Mouse (Mus musculus) limb, embryonic 14.5 days (tissue): ENCODE results near the gene Sipa1l1. TPM values are rescaled to one million over a fixed set of nuclear protein-coding genes. Genes with fewer than 3 reads are reported as not detected.
"Not testable (repeated sequence)": the region's sequence is repeated elsewhere in the genome, so short reads cannot be mapped to it uniquely, and the experiment has no call there.

Source experiments
- ATAC-seq: fragments of 200-750 bp; cut with Nextera tagmentation; 2 replicates; pipeline ENCODE4 v1.8.0; 2017; ENCODE audit warnings: low read depth, moderate number of reproducible peaks, moderate TSS enrichment; ENCODE audit not compliant: low FRiP score
- DNase-seq: peaks from one replicate; pipeline ENCODE4 v3.0.0-alpha.2; 2015; ENCODE audit warnings: low spot score
- H3K27ac ChIP-seq: fragments of 300-500 bp; sonication (generic); replicated peaks from 2 replicates; pipeline ENCODE4 v1.5.1; 2014; ENCODE audit warnings: low read depth, mild to moderate bottlenecking, low read length, moderate library complexity, mixed read lengths
- H3K27me3 ChIP-seq: fragments of 300-500 bp; sonication (generic); 2 replicates; pipeline ENCODE4 v1.6.1; 2014; ENCODE audit warnings: low read length, mixed read lengths; ENCODE audit not compliant: control insufficient read depth, insufficient read depth
- H3K36me3 ChIP-seq: fragments of 300-500 bp; sonication (generic); 2 replicates; pipeline ENCODE4 v1.6.1; 2014; ENCODE audit warnings: mild to moderate bottlenecking, low read length, moderate library complexity, mixed read lengths; ENCODE audit not compliant: control insufficient read depth, insufficient read depth
- H3K4me1 ChIP-seq: fragments of 300-500 bp; sonication (generic); 2 replicates; pipeline ENCODE4 v1.6.1; 2014; ENCODE audit warnings: antibody characterized with exemption, low read length, mixed read lengths; ENCODE audit not compliant: control insufficient read depth, insufficient read depth
- H3K4me2 ChIP-seq: fragments of 300-500 bp; sonication (generic); replicated peaks from 2 replicates; pipeline ENCODE4 v1.6.1; 2014; ENCODE audit warnings: low read depth, mild to moderate bottlenecking, low read length, moderate library complexity; ENCODE audit not compliant: severe bottlenecking
- H3K4me3 ChIP-seq: fragments of 300-500 bp; sonication (generic); replicated peaks from 2 replicates; pipeline ENCODE4 v1.5.1; 2014; ENCODE audit warnings: low read length
- H3K9ac ChIP-seq: fragments of 300-500 bp; sonication (generic); 2 replicates; pipeline ENCODE4 v1.6.1; 2014; ENCODE audit warnings: mild to moderate bottlenecking, low read depth, low read length, moderate library complexity; ENCODE audit not compliant: severe bottlenecking
- H3K9me3 ChIP-seq: fragments of 300-500 bp; sonication (generic); 2 replicates; pipeline ENCODE4 v1.6.1; 2016; ENCODE audit warnings: low read length; ENCODE audit not compliant: control insufficient read depth
- POLR2A ChIP-seq: fragments of 200-500 bp; IDR thresholded peaks from 2 replicates; pipeline ENCODE4 v1.8.0; 2012; ENCODE audit warnings: inconsistent platforms, mild to moderate bottlenecking, moderate library complexity, borderline replicate concordance; ENCODE audit not compliant: insufficient read depth, insufficient read length; ENCODE audit errors: extremely low read depth
- WGBS: fragments of 180-500 bp; shearing (Covaris S2); extraction: QIAGEN DNeasy Blood & Tissue Kit; methylation state at CpG from one replicate; pipeline ENCODE4 v1.1.7; 2014; 5-methylcytosine and 5-hydroxymethylcytosine counted together
- polyA plus RNA-seq, 2 experiments: library from polyadenylated mRNA; depleted of rRNA in 1 of 2; stranded (reverse) in 1 of 2; unstranded in 1 of 2; fragments of >200 nt; fragmentation: Nextera tagmentation in 1 of 2; extraction: Ambion mirVana in 1 of 2; gene quantifications; 2 replicates each; pipeline versions ENCODE4 v1.2.1 to v1.2.3; 2012 to 2014

Gene Sipa1l1
- polyA plus RNA-seq, 2 experiments = 29.5 to 31.0 TPM

- Histone ChIP-seq H3K4me1 (0 out of 2 replicates have a peak, but pooled peaks cover 2% of the 10 kb centered on the region), H3K9ac (no peak overlapping the region), H3K4me2 (no peak overlapping the region), H3K27ac (no peak overlapping the region), H3K4me3 (no peak overlapping the region), H3K9me3 (no peaks in the 10 kb centered on the region), H3K36me3 (no peaks in the 10 kb centered on the region), H3K27me3 (no peaks in the 10 kb centered on the region)
- DNase-seq (no peak), ATAC-seq (no peak)
- TF ChIP-seq POLR2A = no peak
- WGBS = 53% methylated on average over 2 of the region's 2 CpGs
Observed at GRCm38 (mm10) chr12:82485466-82485865, 316.3 kb downstream of the Sipa1l1 start.

GRCm38 (mm10) chr12:82486829-82487560 is 317.9 kb downstream of the Sipa1l1 start:
- Histone ChIP-seq H3K9ac (no peak overlapping the region), H3K36me3 (no peaks in the 10 kb centered on the region), H3K4me3 (no peak overlapping the region), H3K27ac (no peak overlapping the region), H3K4me2 (no peak overlapping the region), H3K27me3 (no peaks in the 10 kb centered on the region), H3K9me3 (no peaks in the 10 kb centered on the region), H3K4me1 (0 out of 2 replicates have a peak, but pooled peaks cover 2% of the 10 kb centered on the region)
- ATAC-seq = peak; percentile 53; the same call in 1 of the 2 replicates
- WGBS = 38% methylated on average over 6 of the region's 6 CpGs
- no peak for TF ChIP-seq POLR2A
- peak; percentile 36 for DNase-seq

GRCm38 (mm10) chr12:82489093-82489492 is 320.0 kb downstream of the Sipa1l1 start:
- Histone ChIP-seq H3K27me3 (no peaks in the 10 kb centered on the region), H3K36me3 (no peaks in the 10 kb centered on the region), H3K4me2 (no peak overlapping the region), H3K4me1 (0 out of 2 replicates have a peak, but pooled peaks cover 2% of the 10 kb centered on the region), H3K27ac (no peak overlapping the region), H3K9ac (no peak overlapping the region), H3K9me3 (no peaks in the 10 kb centered on the region), H3K4me3 (no peak overlapping the region)
- WGBS = 65% methylated on average over 4 of the region's 4 CpGs
- ATAC-seq = no peak
- no peak for DNase-seq
- TF ChIP-seq POLR2A = no peak

- H3K27me3 ChIP-seq = no peaks in the 10 kb centered on the region
- no peak for DNase-seq
- 78% methylated on average over 7 of the region's 7 CpGs for WGBS
- H3K9ac ChIP-seq = no peak overlapping the region
- 0 out of 2 replicates have a peak, but pooled peaks cover 2% of the 10 kb centered on the region for H3K4me1 ChIP-seq
- no peak overlapping the region for H3K4me3 ChIP-seq
- H3K27ac ChIP-seq = no peak overlapping the region
- H3K36me3 ChIP-seq = no peaks in the 10 kb centered on the region
- no peak overlapping the region for H3K4me2 ChIP-seq
- no peak for TF ChIP-seq POLR2A
- ATAC-seq = no peak
- H3K9me3 ChIP-seq = no peaks in the 10 kb centered on the region
Observed at GRCm38 (mm10) chr12:82489621-82490020, 320.5 kb downstream of the Sipa1l1 start.

- WGBS = 87% methylated on average over 9 of the region's 9 CpGs
- no peak for ATAC-seq
- H3K9ac ChIP-seq = no peak overlapping the region
- no peak overlapping the region for H3K4me3 ChIP-seq
- no peaks in the 10 kb centered on the region for H3K4me1 ChIP-seq
- no peaks in the 10 kb centered on the region for H3K27me3 ChIP-seq
- H3K9me3 ChIP-seq = no peaks in the 10 kb centered on the region
- no peak overlapping the region for H3K4me2 ChIP-seq
- no peaks in the 10 kb centered on the region for H3K36me3 ChIP-seq
- H3K27ac ChIP-seq = no peak overlapping the region
- TF ChIP-seq POLR2A = no peak
- DNase-seq = no peak
Observed at GRCm38 (mm10) chr12:82492456-82492855, 323.3 kb downstream of the Sipa1l1 start.

- H3K27ac ChIP-seq, H3K27me3 ChIP-seq, H3K4me3 ChIP-seq, H3K4me2 ChIP-seq, H3K9ac ChIP-seq, H3K4me1 ChIP-seq, ATAC-seq, DNase-seq, H3K9me3 ChIP-seq, H3K36me3 ChIP-seq: not testable (repeated sequence)
- 50% methylated on average over 1 of the region's 1 CpGs for WGBS
Observed at GRCm38 (mm10) chr12:82493260-82493659, 324.1 kb downstream of the Sipa1l1 start.
